Mouse (Mus musculus): ENCODE measurements at regions not wholly inside any gene's neighbourhood (a gene's known extent, or its start where the extent isn't known, plus 50 kb on each side); places are given as distances from the start of the nearest gene placed in this dataset.
A peak's percentile ranks its signal among the peaks of the same experiment; 100 is the strongest.

GRCm38 (mm10) chr15:96031085-96031780 lies 240.6 kb downstream of the Ano6 start:
- H3K4me1 ChIP-seq (ENCODE audit: control insufficient read depth, insufficient read depth, low read length) = no peaks in the 10 kb centered on the region
- H3K4me2 ChIP-seq = no peak overlapping the region
- no peak overlapping the region for H3K9ac ChIP-seq (ENCODE audit: low read depth, low read length)
- H3K4me3 ChIP-seq (ENCODE audit: low read depth, low read length) = no peak overlapping the region
- no peak for ATAC-seq (replicated peaks; ENCODE audit: insufficient number of reproducible peaks, low FRiP score, low TSS enrichment)
- H3K27ac ChIP-seq (ENCODE audit: low read depth, low read length) = no peak overlapping the region
- no peaks in the 10 kb centered on the region for H3K27me3 ChIP-seq (ENCODE audit: control insufficient read depth, insufficient read depth, low read length)
- WGBS (ENCODE audit: insufficient replicate concordance) = 73% methylated on average over 8 of the region's 8 CpGs
- H3K36me3 ChIP-seq (ENCODE audit: control insufficient read depth, insufficient read depth, low read length) = no peaks in the 10 kb centered on the region
- H3K9me3 ChIP-seq (replicated peaks; ENCODE audit: control insufficient read depth, low read length) = no peaks in the 10 kb centered on the region

GRCm38 (mm10) chr15:96035273-96035672 lies 244.6 kb downstream of the Ano6 start:
- 63% methylated on average over 12 of the region's 12 CpGs for WGBS (ENCODE audit: insufficient replicate concordance)
- Histone ChIP-seq H3K27me3 (ENCODE audit: control insufficient read depth, insufficient read depth, low read length) (no peaks in the 10 kb centered on the region), H3K36me3 (ENCODE audit: control insufficient read depth, insufficient read depth, low read length) (no peaks in the 10 kb centered on the region), H3K4me1 (ENCODE audit: control insufficient read depth, insufficient read depth, low read length) (no peaks in the 10 kb centered on the region), H3K4me2 (no peak overlapping the region), H3K9ac (ENCODE audit: low read depth, low read length) (no peak overlapping the region), H3K27ac (ENCODE audit: low read depth, low read length) (no peak overlapping the region), H3K9me3 (replicated peaks; ENCODE audit: control insufficient read depth, low read length) (no peaks in the 10 kb centered on the region), H3K4me3 (ENCODE audit: low read depth, low read length) (no peak overlapping the region)
- ATAC-seq (replicated peaks; ENCODE audit: insufficient number of reproducible peaks, low FRiP score, low TSS enrichment) = no peak

GRCm38 (mm10) chr15:96045561-96045960 lies 241.8 kb upstream of the Arid2 start:
- 54% methylated on average over 3 of the region's 3 CpGs for WGBS (ENCODE audit: insufficient replicate concordance)
- Histone ChIP-seq H3K4me2 (no peak overlapping the region), H3K27ac (ENCODE audit: low read depth, low read length) (0 out of 2 replicates have a peak overlapping the region, but pooled peaks have one; percentile 8)

GRCm38 (mm10) chr15:96046651-96047050 lies 240.7 kb upstream of the Arid2 start:
- WGBS (ENCODE audit: insufficient replicate concordance) = 83% methylated on average over 5 of the region's 5 CpGs
- Histone ChIP-seq H3K4me3 (ENCODE audit: low read depth, low read length) (no peak overlapping the region), H3K27ac (ENCODE audit: low read depth, low read length) (no peak overlapping the region), H3K9me3 (replicated peaks; ENCODE audit: control insufficient read depth, low read length) (no peaks in the 10 kb centered on the region), H3K4me1 (ENCODE audit: control insufficient read depth, insufficient read depth, low read length) (0 out of 2 replicates have a peak, but pooled peaks cover 3% of the 10 kb centered on the region), H3K27me3 (ENCODE audit: control insufficient read depth, insufficient read depth, low read length) (no peaks in the 10 kb centered on the region), H3K36me3 (ENCODE audit: control insufficient read depth, insufficient read depth, low read length) (no peaks in the 10 kb centered on the region), H3K9ac (ENCODE audit: low read depth, low read length) (no peak overlapping the region), H3K4me2 (no peak overlapping the region)
- no peak for ATAC-seq (replicated peaks; ENCODE audit: insufficient number of reproducible peaks, low FRiP score, low TSS enrichment)

More at GRCm38 (mm10) chr15:96045561-96045960, 241.8 kb upstream of the Arid2 start:
- no peak for ATAC-seq (replicated peaks; ENCODE audit: insufficient number of reproducible peaks, low FRiP score, low TSS enrichment)
- Histone ChIP-seq H3K9me3 (replicated peaks; ENCODE audit: control insufficient read depth, low read length) (no peaks in the 10 kb centered on the region), H3K4me3 (ENCODE audit: low read depth, low read length) (no peak overlapping the region), H3K9ac (ENCODE audit: low read depth, low read length) (no peak overlapping the region), H3K36me3 (ENCODE audit: control insufficient read depth, insufficient read depth, low read length) (no peaks in the 10 kb centered on the region), H3K4me1 (ENCODE audit: control insufficient read depth, insufficient read depth, low read length) (0 out of 2 replicates have a peak, but pooled peaks cover 3% of the 10 kb centered on the region), H3K27me3 (ENCODE audit: control insufficient read depth, insufficient read depth, low read length) (no peaks in the 10 kb centered on the region)

GRCm38 (mm10) chr15:96050416-96050815 lies 236.9 kb upstream of the Arid2 start:
- H3K4me2 ChIP-seq = no peak overlapping the region
- no peak for ATAC-seq (replicated peaks; ENCODE audit: insufficient number of reproducible peaks, low FRiP score, low TSS enrichment)
- H3K4me3 ChIP-seq (ENCODE audit: low read depth, low read length) = no peak overlapping the region
- H3K27me3 ChIP-seq (ENCODE audit: control insufficient read depth, insufficient read depth, low read length) = no peaks in the 10 kb centered on the region
- no peak overlapping the region for H3K9ac ChIP-seq (ENCODE audit: low read depth, low read length)
- no peaks in the 10 kb centered on the region; the same call in 1 of the 2 replicates for H3K9me3 ChIP-seq (replicated peaks; ENCODE audit: control insufficient read depth, low read length)
- 65% methylated on average over 4 of the region's 4 CpGs for WGBS (ENCODE audit: insufficient replicate concordance)
- no peaks in the 10 kb centered on the region for H3K36me3 ChIP-seq (ENCODE audit: control insufficient read depth, insufficient read depth, low read length)
- H3K4me1 ChIP-seq (ENCODE audit: control insufficient read depth, insufficient read depth, low read length) = no peaks in the 10 kb centered on the region
- H3K27ac ChIP-seq (ENCODE audit: low read depth, low read length) = no peak overlapping the region

GRCm38 (mm10) chr15:96052586-96052985 lies 234.7 kb upstream of the Arid2 start:
- WGBS (ENCODE audit: insufficient replicate concordance) = 75% methylated on average over 5 of the region's 5 CpGs
- ATAC-seq (replicated peaks; ENCODE audit: insufficient number of reproducible peaks, low FRiP score, low TSS enrichment) = no peak
- H3K27ac ChIP-seq (ENCODE audit: low read depth, low read length) = no peak overlapping the region
- no peaks in the 10 kb centered on the region for H3K4me1 ChIP-seq (ENCODE audit: control insufficient read depth, insufficient read depth, low read length)
- no peak overlapping the region for H3K4me3 ChIP-seq (ENCODE audit: low read depth, low read length)
- H3K36me3 ChIP-seq (ENCODE audit: control insufficient read depth, insufficient read depth, low read length) = no peaks in the 10 kb centered on the region
- H3K27me3 ChIP-seq (ENCODE audit: control insufficient read depth, insufficient read depth, low read length) = no peaks in the 10 kb centered on the region
- no peak overlapping the region for H3K4me2 ChIP-seq
- no peak overlapping the region for H3K9ac ChIP-seq (ENCODE audit: low read depth, low read length)
- no peaks in the 10 kb centered on the region; the same call in 1 of the 2 replicates for H3K9me3 ChIP-seq (replicated peaks; ENCODE audit: control insufficient read depth, low read length)

GRCm38 (mm10) chr15:96055361-96055760 lies 232.0 kb upstream of the Arid2 start:
- Histone ChIP-seq H3K9me3 (replicated peaks; ENCODE audit: control insufficient read depth, low read length) (no peaks in the 10 kb centered on the region; the same call in 1 of the 2 replicates), H3K27me3 (ENCODE audit: control insufficient read depth, insufficient read depth, low read length) (no peaks in the 10 kb centered on the region), H3K4me2 (no peak overlapping the region), H3K4me3 (ENCODE audit: low read depth, low read length) (no peak overlapping the region), H3K9ac (ENCODE audit: low read depth, low read length) (no peak overlapping the region), H3K4me1 (ENCODE audit: control insufficient read depth, insufficient read depth, low read length) (peaks cover 6% of the 10 kb centered on the region; the same call in 1 of the 2 replicates), H3K27ac (ENCODE audit: low read depth, low read length) (no peak overlapping the region), H3K36me3 (ENCODE audit: control insufficient read depth, insufficient read depth, low read length) (no peaks in the 10 kb centered on the region)
- WGBS (ENCODE audit: insufficient replicate concordance) = 65% methylated on average over 10 of the region's 10 CpGs
- no peak for ATAC-seq (replicated peaks; ENCODE audit: insufficient number of reproducible peaks, low FRiP score, low TSS enrichment)

- Histone ChIP-seq H3K4me2 (no peak overlapping the region), H3K4me1 (ENCODE audit: control insufficient read depth, insufficient read depth, low read length) (peaks cover 6% of the 10 kb centered on the region; the same call in 1 of the 2 replicates), H3K36me3 (ENCODE audit: control insufficient read depth, insufficient read depth, low read length) (no peaks in the 10 kb centered on the region), H3K27me3 (ENCODE audit: control insufficient read depth, insufficient read depth, low read length) (no peaks in the 10 kb centered on the region), H3K9ac (ENCODE audit: low read depth, low read length) (no peak overlapping the region), H3K9me3 (replicated peaks; ENCODE audit: control insufficient read depth, low read length) (no peaks in the 10 kb centered on the region; the same call in 1 of the 2 replicates), H3K27ac (ENCODE audit: low read depth, low read length) (no peak overlapping the region), H3K4me3 (ENCODE audit: low read depth, low read length) (no peak overlapping the region)
- ATAC-seq (replicated peaks; ENCODE audit: insufficient number of reproducible peaks, low FRiP score, low TSS enrichment) = no peak
- WGBS (ENCODE audit: insufficient replicate concordance) = 66% methylated on average over 16 of the region's 16 CpGs
These were observed 231.4 kb upstream of the Arid2 start for GRCm38 (mm10) chr15:96055796-96056473.

Data from heart, embryonic 11.5 days (tissue).